Mouse (Mus musculus) yolk sac, embryonic 10.5 days (tissue): Measurements from ENCODE around the gene Mkrn2.
A peak's percentile ranks its signal among the peaks of the same experiment; 100 is the strongest.

Experiments used
- DNase-seq: peaks from one replicate; pipeline ENCODE4 v3.0.0-alpha.2; 2017; ENCODE audit warnings: low spot score

Gene Mkrn2

DNA sequence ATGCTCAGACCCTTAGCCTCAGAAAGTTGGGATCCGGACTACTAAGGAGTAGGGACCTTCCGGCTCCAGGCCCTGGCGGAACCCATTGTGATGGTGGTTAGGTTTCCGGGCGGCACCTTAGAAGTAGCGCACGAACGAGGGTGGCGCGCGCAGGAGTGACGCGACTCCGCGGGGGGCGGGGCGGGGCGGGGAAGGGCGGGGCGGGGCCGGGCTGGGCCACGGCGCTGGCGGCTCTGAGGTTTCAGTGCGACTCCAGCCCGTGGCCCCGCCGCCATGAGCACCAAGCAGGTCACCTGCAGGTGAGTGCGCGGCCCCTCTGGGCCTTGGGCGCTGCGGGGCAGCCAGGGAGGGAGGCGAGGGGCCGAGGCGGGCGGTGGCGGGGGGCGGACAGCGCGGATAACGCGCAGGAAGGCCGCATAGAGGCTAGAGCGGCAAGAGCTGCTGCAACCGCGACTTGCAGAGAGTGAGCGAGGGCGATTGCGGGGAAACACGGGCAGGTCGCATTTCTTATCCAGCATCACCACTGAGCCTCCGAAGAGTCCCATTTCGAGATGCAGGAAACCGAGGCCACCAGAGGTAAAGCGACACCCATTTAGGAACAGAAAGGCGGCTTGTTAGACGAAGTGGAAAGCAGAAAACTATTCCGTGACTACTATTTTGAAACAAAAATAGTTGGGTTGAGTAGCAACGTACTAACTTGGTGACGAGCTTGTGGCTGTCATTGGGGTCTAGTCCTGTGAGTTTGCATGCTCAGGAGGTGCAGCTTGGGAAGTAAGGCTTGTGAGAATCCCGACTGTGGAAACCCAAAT is at the start of gene Mkrn2:
Mkrn2 (plus strand) TSS at position 188 of the 809 bp plus-strand sequence.
- DNase-seq, result peak; percentile 88

DNA sequence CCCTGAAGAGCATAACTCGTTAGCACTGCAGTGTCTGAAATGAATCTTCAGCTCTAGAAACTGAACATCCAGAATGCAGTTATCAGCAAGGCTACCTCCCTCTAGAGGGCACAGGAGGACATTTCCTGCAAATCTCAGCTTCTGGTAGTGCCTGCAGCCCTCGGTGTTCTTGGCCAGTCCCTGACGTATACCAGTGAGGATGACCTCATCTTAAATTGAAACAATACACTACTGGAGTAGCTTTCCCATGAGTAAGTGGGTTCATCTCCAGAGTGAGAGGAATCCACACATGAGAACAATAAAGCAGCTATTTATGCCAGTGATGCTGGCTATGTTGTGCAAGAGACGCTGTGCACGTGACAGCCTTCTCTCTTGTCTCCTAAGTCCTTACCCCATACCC is 46.2 kb upstream of the Mkrn2 start:
- no peak for DNase-seq

DNA sequence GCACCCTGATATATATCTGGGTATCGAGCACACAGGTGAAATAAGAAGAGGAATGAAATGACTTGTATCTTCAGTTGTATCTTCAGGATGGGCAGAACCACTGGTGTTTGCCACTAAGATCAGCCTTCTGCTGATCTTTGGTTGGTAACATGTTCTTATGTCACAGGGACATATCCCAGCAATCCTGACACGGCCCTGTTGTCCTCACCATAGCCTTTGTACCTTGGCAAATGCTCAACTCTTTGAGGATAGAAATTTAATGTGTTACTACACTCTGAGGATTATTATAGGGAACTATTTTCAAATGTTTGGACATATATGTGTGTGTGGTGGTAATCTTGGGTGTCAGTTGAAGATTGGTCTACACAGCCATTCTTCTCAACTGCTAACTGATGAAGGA is 43.5 kb upstream of the Mkrn2 start:
- no peak for DNase-seq

DNA sequence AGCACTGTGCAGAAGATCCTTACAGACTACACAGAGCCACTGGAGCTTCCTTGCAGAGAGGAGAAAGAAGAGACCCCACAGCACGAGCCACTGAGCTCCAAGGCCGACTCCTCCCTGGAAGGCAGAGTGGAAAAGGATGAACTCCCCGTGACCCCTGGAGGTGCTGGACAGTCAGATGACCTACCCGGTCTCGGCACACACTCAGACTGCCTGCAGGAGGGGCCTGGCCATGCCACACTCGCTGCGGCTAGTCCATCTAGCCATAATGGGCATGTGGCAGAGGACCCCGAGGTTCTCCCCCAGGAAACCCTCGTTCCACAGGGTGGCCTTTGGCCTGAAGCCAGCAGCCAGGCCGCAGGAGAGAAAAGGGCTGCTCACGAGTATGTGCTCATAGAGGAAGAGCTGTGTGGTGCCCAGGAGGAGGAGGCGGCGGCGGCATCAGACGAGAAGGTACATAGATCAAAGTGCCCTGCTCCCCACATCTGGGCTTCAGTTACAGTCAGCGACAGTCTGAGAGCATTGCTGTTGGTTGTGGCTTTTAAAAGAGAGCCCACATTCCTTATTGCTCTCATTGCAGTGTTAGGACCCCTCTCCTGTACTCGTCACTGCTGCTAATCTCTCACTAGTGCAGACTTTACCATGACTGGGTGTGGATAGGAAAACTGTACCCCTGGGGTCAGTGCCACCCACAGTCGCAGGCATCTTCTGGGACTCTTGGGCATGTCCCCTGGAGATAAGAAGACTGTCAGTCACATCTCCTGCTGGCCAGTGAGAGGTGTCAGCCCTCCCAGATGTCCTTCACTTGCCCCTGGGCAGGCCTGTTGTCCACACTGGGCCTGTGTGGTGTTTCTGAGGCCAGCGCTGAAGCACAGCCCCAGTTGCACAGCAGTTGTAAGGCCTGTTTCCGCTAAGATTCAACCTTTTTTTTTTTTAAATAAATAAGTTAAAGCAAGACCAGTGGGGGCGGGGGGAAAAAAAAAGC is 41.8 kb upstream of the Mkrn2 start:
- peak; percentile 55 for DNase-seq

GRCm38 (mm10) chr6:115565479-115566045 is 36.1 kb upstream of the Mkrn2 start:
- no peak for DNase-seq

GRCm38 (mm10) chr6:115574171-115574570 is 27.5 kb upstream of the Mkrn2 start:
- no peak for DNase-seq

GRCm38 (mm10) chr6:115577407-115577806 is 24.3 kb upstream of the Mkrn2 start:
- no peak for DNase-seq

GRCm38 (mm10) chr6:115577941-115578340 is 23.8 kb upstream of the Mkrn2 start:
- no peak for DNase-seq

DNA sequence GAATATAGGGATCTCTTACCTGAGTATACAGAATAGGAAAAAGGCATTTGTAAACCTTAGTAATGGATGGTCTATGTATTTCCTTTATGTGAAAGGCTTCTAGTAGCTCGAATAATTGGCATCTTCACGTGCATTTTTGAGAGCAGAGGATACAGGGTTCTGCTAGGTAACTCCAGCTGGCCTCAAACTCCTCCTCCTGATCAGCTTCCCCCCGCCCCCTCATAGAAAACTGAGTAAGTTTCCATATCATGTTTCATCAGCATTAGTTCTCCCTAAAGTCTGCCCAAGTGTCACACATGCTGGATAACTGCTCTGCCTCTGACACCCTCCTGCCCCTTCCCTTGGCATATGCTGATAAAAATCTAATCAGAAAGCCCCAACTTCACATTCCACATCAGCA is 20.9 kb upstream of the Mkrn2 start:
- no peak for DNase-seq

- no peak for DNase-seq
Observed at GRCm38 (mm10) chr6:115582328-115583115, 19.2 kb upstream of the Mkrn2 start.

GRCm38 (mm10) chr6:115583430-115584125 is 18.1 kb upstream of the Mkrn2 start:
- no peak for DNase-seq

DNA sequence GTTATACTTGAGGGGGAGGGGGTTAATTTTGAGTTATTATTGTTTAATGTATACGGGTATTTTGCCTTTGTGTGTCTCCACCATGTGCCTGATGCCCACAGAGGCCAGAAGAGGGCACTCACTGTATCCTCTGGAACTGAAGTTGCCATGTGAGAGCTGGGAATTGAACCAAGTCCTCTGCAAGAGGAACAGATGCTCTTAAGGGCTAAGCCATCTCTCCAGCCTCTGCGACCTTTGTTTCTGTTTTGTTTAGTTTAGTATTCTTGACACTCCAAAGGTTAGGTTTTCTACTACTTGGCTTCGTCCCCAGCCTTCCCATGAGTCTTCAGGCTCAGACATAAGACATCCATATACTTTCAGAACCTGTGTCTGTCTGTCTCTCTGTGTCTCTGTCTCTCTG is 17.5 kb upstream of the Mkrn2 start:
- DNase-seq, result peak; percentile 54

GRCm38 (mm10) chr6:115586321-115586720 is 15.4 kb upstream of the Mkrn2 start:
- DNase-seq, result no peak

- DNase-seq, result peak; percentile 31
Observed at GRCm38 (mm10) chr6:115591692-115592359, 9.9 kb upstream of the Mkrn2 start.

DNA sequence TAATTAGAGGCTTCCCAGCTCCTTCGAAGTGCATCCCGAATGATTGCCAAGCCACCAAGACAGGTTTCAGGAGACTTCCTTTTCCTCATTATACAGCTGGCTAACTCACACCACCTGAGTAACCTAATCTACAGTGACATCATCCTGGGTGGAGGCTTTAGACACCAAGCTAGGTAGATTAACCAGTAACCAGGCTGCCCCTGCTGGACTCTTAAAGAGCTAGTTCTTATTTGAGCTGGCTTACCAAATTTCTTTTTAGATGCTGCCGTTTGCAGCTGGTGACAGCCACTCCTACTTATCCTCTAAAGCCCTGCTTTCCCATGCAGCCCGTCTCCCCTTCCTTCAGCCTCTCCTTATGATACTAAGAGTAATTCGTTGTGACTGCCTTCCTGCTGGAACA is 9.2 kb upstream of the Mkrn2 start, which contains the start of gene Mkrn2os:
Mkrn2os (minus strand) TSS at position 119 of the 400 bp plus-strand sequence.
- peak; percentile 71 for DNase-seq

- no peak for DNase-seq
Observed at GRCm38 (mm10) chr6:115593252-115593651, 8.4 kb upstream of the Mkrn2 start.

DNA sequence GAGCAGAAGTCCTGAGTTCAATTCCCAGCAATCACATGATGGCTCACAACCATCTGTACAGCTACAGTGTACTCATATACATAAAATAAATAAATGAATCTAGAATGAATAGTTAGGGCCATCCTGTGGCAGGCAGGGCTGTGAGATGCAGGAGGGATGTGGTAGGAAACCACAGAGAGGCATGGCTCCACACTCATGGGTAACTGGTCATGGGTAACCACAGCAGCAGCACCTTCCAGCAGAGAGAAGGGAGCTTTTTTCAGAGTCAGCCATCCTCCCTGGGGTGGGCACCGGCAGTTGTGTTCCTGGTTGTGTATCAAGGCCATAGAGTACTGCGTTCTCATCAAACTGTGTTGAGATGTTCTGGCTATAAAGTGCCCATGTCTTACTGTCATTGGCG is 7.2 kb upstream of the Mkrn2 start:
- no peak for DNase-seq

DNA sequence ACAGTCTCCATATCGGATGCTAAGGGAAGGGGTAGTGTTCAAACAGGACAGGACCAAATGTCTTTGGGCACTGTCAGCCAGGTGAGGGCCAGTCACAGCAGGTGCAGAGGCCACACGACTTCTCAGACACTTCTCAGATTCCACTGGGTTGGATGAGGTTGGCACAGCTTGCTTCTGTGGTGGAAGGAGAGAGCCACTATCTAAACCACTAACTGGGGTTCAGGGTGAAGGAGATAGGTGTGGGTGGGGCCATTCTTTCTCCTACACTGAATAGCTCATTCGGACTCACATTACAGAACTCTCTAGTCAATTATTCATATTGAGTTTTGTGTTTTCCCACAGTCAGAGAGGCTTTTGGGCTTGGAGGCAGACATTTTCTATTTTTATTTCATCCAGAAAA is 6.0 kb upstream of the Mkrn2 start:
- no peak for DNase-seq

DNA sequence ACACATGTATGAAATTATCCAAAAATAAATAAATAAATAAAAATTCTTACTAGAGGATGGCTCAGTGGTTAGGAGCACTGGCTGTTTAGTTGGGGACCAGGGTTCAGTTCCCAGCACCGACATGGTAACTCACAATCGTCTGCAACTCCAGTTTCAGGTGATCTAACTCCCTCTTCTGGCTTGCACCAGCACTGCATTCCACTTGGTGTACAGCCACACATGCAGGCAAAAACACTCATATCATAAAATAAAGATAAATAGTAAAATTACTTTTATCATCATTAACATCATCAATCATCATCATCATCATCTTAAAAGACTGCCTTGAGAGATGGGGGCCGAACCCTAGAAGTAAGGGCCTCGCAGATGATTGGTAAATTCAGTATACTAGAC is 384 bp upstream of the Mkrn2 start:
- no peak for DNase-seq

DNA sequence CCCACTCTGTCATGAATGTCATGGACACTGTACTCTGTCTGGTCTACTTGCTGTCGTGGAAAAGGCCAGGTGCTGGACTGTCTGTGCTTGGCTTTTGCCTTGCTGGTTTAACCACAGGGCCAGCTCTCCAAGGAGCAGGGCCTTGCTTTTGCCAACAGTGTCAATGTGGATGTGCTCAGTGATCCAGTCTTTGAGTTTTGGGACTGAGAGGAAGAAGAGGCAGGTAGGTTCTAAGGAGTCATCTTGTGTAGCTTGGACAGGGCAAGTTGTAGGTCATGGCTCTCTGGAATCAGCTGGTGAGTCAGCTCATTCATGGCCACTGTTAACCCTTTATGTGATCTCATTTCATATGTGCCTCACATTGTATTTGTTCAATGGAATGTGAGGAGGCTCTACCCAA is 4.8 kb downstream of the Mkrn2 start:
- DNase-seq, result no peak

GRCm38 (mm10) chr6:115607429-115607828 is 5.7 kb downstream of the Mkrn2 start:
- DNase-seq, result no peak
